Mouse (Mus musculus) natural killer cell, adult 2 months (primary cell): ENCODE measurements at regions not wholly inside any gene's neighbourhood (a gene's known extent, or its start where the extent isn't known, plus 50 kb on each side); places are given as distances from the start of the nearest gene placed in this dataset.

Experiments used
- DNase-seq, 2 experiments: peaks; one replicate each; pipeline ENCODE4 v3.0.0; 2022; ENCODE audit warnings: low spot score in 2 of 2

DNA sequence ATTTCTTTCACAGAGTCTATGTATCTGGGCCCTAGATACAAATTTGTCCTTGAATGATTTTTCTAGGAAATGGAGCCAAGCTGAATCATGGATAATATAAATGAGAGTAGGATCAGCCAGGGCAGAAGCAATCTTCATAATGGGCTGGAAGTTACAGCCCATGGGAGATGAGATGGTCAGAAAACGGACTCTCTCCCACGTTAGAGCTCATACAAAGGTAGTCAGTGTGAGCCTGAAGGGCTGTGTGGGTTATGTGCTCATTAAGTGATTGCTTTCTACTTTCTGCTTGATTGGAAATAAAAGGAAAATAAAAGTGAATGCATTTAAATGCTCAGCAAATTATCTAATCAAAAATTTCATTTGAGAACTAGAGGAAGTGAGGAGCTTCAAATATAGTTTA, 2017.1 kb upstream of the Pcdh20 start:
- no peak for DNase-seq

DNA sequence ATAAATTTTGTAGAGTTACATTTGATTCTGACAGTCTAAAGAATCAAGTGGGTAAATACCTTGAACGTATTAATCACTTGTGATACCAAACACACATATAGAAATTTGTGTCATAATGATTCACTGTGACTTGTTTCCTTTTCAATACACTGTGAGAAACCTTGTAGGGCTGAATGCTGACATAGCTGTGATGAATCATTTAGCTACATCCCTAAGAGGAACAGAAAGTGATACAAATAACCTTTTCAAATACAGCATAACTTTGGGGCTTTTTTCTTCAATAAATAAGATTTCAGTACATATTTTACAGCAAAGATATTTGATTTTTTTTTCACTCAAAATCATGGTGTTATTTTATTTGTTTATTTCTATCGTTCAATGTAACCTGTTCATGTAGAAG, 1976.8 kb upstream of the Pcdh20 start:
- DNase-seq: no peak

DNA sequence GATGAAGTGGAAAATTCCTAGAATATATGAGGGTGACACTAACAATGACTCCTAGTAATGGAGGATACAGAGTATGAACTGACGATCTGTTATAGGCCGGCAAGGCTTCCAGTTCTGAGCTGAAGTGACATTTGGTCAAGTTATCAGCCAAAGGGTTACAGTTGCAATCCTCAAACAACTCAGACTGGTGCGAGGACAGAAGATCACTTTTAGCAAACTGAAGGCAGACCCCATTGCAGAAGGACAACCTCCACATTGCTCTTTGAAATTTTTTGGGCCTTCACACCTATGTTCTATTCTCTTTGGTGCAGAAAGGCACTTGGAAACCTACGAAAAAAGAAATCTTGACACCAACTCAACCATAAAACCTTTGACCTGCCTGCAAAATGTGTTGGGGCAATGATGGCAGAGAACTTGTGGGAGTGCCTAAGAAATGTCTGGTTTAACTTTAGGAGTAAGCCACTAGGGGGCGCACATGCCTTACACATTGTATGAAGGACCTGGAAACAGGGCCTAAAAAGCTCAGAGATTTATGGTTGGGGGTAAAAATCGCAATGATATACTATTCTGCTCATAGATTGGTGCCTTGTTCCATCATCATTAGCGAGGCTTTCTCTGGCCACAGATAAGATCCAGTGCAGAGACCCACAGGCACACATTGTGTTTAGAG, 1961.8 kb upstream of the Pcdh20 start:
- no peak for DNase-seq

DNA sequence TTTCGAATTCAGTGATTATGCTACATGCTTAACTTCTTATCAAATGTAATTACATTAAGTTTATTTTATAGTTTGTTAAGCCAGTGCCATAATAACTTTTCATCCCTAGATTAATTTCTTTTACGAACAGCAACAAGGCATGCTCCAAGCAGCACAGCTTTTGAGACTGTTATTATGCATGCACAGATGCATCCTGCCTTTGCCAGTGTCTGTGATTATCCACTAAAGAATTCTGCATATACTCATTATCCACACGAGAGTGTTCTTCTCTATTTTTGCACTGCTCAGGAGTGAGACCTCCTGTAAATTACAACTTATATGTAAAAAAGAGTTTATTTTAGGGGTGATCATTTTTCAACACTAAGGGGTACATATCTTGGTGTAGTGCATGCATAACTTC, 1941.5 kb upstream of the Pcdh20 start:
- DNase-seq: no peak

DNA sequence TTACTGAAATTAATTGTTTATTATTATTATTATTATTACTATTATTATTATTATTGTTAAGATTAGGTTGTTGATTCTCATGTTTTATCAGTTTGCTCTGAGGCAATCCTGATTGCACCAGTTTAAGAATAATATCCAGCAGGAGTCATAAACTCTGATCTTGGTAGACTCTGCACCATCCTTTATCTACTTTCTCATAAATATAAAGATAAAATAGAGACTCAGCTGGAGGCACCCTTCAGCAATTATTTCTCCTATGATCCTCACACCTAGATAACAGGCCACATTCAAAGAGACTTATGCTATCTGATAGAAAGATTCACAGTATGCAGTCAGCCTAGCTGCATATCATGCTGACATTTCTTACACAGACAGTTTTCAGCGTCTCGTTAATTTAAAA, 1935.2 kb upstream of the Pcdh20 start:
- no peak for DNase-seq

DNA sequence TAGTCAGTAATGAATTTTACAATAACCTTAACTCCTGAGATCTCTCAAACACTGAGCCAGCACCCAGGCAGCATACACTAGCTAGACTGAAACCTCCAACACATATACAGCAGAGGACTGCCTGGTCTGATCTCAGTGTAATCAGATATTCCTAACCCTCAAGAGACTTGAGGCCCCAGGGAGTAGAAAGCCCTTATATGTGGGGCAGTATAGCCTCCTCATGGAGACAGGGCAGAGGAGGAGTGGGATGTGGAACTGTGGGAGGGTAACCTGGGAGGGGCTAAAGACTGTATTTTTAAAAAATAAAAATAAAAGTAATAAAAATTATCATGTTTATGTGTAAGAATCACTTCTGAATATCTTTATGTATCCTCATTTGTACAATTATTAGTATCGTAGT, 1934.3 kb upstream of the Pcdh20 start:
- no peak for DNase-seq

DNA sequence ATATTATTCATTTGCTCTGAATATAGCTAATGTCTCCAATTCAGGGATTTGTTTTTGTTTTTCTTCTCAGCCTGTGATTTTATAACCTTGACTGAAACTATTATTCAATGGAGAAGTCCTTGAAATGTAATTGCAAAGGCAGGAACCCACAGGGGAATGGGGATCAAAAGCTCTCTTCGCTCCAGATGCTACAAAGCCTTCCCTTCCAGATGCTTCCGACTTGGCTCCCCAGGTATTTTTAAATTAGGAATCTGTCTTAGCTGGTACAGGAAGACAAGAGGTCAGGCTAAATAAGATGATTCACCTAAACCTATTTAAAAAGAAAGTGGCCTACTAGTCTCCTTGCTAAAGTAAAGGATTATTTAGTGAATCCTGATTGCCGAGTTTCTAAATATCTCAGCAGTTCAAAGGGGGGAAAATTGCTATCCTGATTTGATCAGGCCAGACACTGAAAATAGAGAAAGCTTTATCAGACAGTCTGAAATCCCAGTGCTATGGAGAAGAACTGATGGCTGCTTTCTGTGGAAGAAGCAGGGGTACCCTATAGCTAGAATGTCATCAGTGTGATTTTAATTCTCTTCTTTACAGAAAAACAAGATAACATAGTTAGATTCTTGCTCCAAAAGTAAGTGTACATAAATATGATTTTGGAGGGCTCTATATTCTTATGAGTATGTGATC, 1896.2 kb upstream of the Pcdh20 start:
- DNase-seq: no peak

DNA sequence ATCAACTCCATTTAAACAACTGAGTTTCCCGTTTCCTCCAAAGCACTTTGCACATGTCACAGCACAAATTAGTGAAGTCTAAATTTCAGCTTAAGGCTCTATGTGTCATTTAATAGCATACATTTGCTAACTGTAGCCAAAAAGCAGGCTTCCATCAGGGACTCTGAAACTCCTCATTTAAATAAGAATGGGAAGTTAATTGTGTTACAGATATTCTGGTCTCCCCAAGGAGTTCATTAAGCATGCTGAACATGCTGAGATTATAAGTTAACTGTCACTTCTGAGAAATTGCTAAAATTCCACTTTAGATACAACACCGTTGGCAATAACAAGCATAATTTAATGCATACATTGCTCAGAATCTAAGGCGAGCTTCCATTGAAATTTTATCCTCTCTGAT, 1863.3 kb upstream of the Pcdh20 start:
- no peak for DNase-seq

DNA sequence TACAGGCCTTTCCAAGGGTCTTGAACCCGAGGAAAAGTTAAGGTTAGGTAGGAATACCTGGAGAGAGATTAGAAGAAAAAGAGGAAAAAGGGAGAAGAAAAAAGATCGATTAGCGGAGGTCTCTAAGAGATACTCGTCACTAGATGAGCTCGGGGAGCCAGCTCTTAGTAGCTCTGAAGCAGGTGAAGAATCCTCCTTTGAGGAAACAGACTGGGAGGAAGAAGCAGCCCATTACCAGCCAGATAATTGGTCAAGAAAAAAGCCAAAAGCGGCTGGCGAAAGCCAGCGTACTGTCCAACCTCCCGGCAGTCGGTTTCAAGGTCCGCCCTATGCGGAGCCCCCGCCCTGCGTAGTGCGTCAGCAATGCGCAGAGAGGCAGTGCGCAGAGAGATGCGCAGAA, 1824.3 kb upstream of the Pcdh20 start:
- peak; percentile 1 to 2 for DNase-seq

DNA sequence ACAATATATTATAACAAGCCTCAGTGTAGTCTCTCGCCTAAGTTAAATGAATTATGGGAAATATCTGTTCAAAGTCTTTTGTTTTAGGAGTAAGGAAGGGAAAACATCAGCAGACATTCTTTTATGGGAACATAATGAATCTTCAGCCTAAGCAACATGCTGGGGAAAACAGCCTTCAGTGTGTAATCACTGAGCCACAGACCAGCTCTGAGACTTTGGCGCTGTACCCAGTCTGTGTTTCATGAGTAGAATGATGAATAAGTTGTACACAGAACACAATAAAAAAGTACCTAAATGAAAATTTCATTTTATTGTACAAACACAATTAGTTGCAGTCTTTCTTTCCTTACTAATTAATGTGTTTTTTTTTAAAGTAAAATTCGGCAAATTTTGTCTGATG, 1774.8 kb upstream of the Pcdh20 start:
- no peak for DNase-seq

DNA sequence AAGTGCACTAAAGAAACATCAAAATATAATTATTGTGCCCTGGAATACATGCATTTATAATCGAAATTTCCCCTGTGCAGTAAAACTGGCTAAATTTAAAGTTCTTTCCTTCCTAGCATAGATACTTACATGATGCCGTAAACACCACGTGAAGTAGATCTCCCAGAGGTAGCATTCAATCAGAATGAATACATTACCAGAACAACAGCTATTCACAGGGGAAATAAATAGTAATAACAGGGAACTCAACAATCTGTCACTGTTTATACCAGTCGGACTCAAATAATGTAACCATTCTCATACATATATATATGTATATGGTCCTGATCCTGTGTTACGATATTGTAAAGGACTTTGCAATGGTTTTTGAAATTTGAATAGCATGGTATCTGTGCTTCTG, 1761.5 kb upstream of the Pcdh20 start:
- DNase-seq: no peak

DNA sequence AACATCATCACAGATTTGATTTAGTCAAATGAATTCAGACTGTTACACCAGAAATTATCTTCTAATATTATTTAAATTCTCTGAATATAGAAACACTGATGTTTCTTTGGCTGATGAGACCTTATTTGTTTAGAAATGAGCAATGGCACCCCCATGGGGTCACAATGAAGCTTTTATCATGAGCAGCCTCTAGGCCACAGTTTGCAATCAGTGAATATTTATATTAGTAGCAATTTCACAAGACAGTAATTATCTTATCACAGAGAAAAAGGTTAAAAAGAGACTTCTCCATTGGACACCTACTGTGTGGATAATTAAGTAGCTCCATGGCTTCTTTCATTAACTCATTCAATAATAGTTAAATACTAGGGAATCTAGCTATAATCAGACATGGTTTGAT, 1729.1 kb upstream of the Pcdh20 start:
- no peak for DNase-seq

DNA sequence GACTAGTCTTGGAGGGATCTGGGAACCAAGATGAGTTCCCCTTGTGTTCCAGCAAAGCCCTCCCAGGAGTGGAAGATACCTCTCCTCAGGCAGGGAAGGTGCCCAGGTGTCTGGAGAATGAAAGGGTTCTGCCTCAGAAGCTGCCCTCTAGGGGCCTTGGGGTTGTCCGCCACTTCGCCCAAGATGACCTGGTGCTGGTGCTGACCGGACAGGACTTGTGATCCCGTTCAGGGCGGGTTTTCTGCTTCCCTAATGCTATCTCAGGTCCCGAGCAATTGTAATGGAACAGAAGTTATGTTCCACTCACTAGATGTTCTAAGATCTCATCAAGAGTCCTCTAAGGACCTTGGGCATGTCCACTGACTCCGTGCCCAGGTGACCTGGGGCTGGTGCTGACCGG, 1726.6 kb upstream of the Pcdh20 start:
- no peak for DNase-seq

DNA sequence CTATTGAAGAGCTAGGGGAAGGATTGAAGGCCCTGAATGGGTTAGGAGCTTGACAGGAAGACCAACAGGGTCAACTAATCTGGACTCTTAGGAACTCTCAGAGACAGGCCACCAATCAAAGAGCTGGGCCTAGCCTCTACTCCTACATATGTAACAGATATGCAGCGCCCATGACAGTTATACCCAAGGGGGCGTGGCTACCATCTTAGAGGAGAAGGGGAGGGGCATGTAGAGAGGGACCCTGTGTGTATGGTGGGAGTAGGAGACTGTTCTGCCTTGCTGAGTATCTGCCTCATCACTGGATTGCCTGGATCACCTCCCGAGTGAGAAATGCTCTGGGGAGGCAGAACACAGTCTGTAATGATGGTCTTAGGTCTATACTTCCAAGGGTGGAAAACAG, 1701.5 kb upstream of the Pcdh20 start:
- no peak for DNase-seq
